Comparison of ENCODE assay signal across 8 mouse cellular contexts in the genomic region with DNA sequence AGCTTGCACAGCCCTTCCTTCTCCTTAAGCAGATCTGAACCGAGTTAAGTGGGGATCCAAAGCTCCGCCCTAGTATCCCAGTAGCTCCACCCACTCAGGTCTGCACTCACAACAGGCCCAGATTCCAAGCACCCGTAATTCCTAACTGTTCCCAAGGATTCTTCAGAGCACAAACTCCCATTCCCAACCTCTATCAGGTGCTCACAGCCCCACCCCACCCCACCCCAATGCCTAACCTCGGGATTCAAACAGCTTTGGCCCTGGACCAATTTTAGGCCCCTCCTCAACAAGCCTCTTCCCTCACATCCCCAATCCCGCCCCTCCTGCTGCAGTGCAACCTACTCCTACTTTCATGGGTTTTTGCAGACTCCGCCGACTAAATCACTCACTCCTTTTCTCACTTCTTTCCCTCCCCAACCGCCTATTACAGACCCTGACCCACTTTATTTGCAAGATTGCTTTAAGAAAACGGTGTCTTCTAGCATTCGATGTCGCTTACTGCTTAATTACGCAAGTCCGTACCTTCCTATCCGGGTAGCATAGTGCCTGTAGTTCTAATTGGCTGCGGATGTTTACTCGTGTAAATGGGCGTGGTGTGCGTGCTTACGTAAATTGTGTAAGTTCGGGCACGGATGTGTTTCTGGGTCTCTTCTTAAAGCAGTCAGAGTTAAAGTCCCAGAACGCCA. TPM values are rescaled to one million over a fixed set of nuclear protein-coding genes. Genes with fewer than 3 reads are reported as not detected.
DNase-seq lines count a peak whose midpoint lies in the region; ATAC-seq lines count a peak whose summit lies in the region.

TSS of gene 1110012L19Rik (plus strand) at position 602 of the 686 bp plus-strand sequence.

- no peaks in the 10 kb centered on the region for H3K9me3 ChIP-seq in forebrain, embryonic 14.5 days (replicated peaks; ENCODE audit: control insufficient read depth, low read length)

- H3K27me3 ChIP-seq in forebrain, embryonic 14.5 days (replicated peaks; ENCODE audit: control insufficient read depth, insufficient read depth, low read length) = no peaks in the 10 kb centered on the region

- peaks cover 2% of the 10 kb centered on the region; the same call in 1 of the 2 replicates for H3K4me1 ChIP-seq in forebrain, embryonic 14.5 days (ENCODE audit: control insufficient read depth, insufficient read depth, low read length)

- peaks cover 4% of the 10 kb centered on the region; the same call in 1 of the 2 replicates for H3K36me3 ChIP-seq in forebrain, embryonic 14.5 days (ENCODE audit: control insufficient read depth, insufficient read depth, low read length)

- ATAC-seq in cerebellum, adult (ENCODE audit: insufficient number of reproducible peaks, low FRiP score, low TSS enrichment) = peak; percentile 98
- peak; percentile 97 for ATAC-seq in forebrain, embryonic 14.5 days
- ATAC-seq in neutrophil, adult 5-6 weeks (ENCODE audit: extremely low read depth, insufficient number of reproducible peaks, low FRiP score, poor library complexity, severe bottlenecking) = peak; percentile 99

- WGBS in forebrain, embryonic 14.5 days = 24% methylated on average over 22 of the region's 22 CpGs

- intact Hi-C loops in heart, postnatal 14 days (cut with DNase I) = loop anchor here (10.0 kb wide), 1 partner anchor 89 kb away; the partner anchor contains the start of gene Tmem185a

- peak within 1 kb of the TSS; percentile 44 for H3K4me3 ChIP-seq in forebrain, embryonic 14.5 days (ENCODE audit: low read depth, low read length)

- H3K27ac ChIP-seq in forebrain, embryonic 14.5 days (ENCODE audit: low read depth, low read length) = peak within 1 kb of the TSS; percentile 65; the same call in 1 of the 2 replicates

- peak within 1 kb of the TSS; percentile 66 for H3K9ac ChIP-seq in forebrain, embryonic 14.5 days (ENCODE audit: low read length)

- H3K4me2 ChIP-seq in forebrain, embryonic 14.5 days (ENCODE audit: low read length) = peak within 1 kb of the TSS; percentile 53

- peak; percentile 81 for DNase-seq in ES-CJ7 (ENCODE audit: low read depth, low spot score)
- peak; percentile 93 for DNase-seq in forebrain, embryonic 14.5 days (ENCODE audit: low spot score)
- DNase-seq in heart, postnatal 14 days = peak; percentile 55 to 66
- DNase-seq in layer of hippocampus, adult 11-12 months (ENCODE audit: low spot score) = peak; percentile 82
- DNase-seq in lung, adult 18-20 months = peak; percentile 84 to 86
- DNase-seq in thymus, adult 18-20 months = peak; percentile 37 to 68

RNA-seq across cellular contexts. Expression of gene 1110012L19Rik, which starts in this region (rescaled TPM):
- 42.6 and 45.4 TPM in 2 replicates for polyA plus RNA-seq in forebrain, embryonic 14.5 days (2014; fragmentation: Nextera tagmentation; extraction: Ambion mirVana)
- total RNA-seq in heart, postnatal 14 days (2021) = 10 to 100 TPM; 11.2 to 15.4 TPM
- 16.9 and 17.6 TPM in 2 replicates for total RNA-seq in neutrophil, adult 5-6 weeks (2017)

Comparison
In these comparisons a context has a peak if more than half of its experiments do, and no peak if none do; other contexts are left out.
1. Peak in every context shown above with its lines: DNase-seq, ATAC-seq, H3K4me3 ChIP-seq and H3K27ac ChIP-seq.